ENCODE assay signal across 9 mouse cellular contexts in the genomic region with DNA sequence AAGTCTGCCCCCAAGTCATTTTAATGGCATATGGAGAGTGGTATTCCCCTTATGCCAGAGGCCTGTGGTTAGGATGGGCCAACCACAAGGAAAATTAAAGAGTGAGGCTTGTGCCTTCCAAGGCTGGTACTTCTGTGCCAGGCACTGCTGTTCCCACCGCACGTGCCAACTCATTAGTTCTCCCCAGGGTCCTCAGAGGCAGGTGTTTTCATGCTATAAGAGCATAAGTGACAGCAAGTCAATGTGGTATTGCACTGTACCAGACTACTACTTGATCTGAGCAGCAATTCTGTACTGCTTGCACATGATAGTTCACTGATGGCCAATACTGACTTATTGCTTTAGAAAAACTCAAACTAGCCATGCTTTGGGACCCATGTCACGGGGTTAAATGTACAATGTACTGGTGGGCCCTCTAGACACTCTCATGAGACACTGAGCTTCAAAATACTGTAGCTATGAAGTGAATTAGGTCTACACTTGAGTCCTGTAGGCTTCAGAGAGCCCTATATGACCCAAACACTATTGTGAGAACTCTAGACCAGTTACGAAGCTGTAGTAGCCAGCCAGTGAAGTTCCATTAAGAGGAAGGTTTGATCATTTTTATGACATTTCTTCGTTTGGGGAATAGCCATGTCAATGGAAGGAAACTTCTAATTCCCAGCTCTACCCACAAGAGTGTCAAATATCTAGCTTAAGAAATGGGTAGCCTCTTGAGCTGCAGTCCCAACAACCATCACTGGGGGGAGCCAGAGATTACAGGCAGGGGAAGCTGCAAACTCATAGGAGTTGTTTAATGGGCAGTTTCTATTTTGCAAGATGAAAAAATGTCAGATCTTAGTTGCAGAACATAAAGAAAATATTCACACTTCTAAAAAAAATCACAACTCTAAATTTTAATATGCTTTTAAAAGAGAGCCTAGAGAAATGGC. TPM values are rescaled to one million over a fixed set of nuclear protein-coding genes. Genes with fewer than 3 reads are reported as not detected.
DNase-seq lines count a peak whose midpoint lies in the region; ATAC-seq and TF ChIP-seq lines count a peak whose summit lies in the region.
"Had no signal": no experiment of that assay in that cellular context is flagged by ENCODE, and none has a peak within 500 bp of the region (broad histone marks: within the 10 kb centered on the region; RNA-seq: fewer than 3 reads in every experiment).

No protein-coding gene starts in this region.

- no peaks in the 10 kb centered on the region for H3K27me3 ChIP-seq in lung, postnatal 0 days (replicated peaks; ENCODE audit: insufficient read depth, low read length)

- no peak for ATAC-seq in lung, postnatal 0 days

- H3K36me3 ChIP-seq in lung, postnatal 0 days (ENCODE audit: insufficient read depth, low read length), result no peaks in the 10 kb centered on the region

- H3K9ac ChIP-seq in lung, postnatal 0 days (replicated peaks; ENCODE audit: low read depth), result no peak overlapping the region

- no peaks in the 10 kb centered on the region for H3K9me3 ChIP-seq in lung, postnatal 0 days (ENCODE audit: low read length)

- no peak overlapping the region for H3K27ac ChIP-seq in lung, postnatal 0 days (ENCODE audit: low read length)
- H3K27ac ChIP-seq: macrophage had no signal

- intact Hi-C loops in gastrocnemius, postnatal 14 days (cut with DNase I; ENCODE audit: low total_unique reads), result loop anchor here (5.0 kb wide), 1 partner anchor 402 kb away; no protein-coding TSS in a partner anchor

- H3K4me3 ChIP-seq in lung, postnatal 0 days (ENCODE audit: low read depth, low read length), result no peak overlapping the region

- TF ChIP-seq CTCF in lung, postnatal 0 days (IDR thresholded peaks at IDR 0.05), result peak; percentile 93

- no peak for TF ChIP-seq EP300 in lung, postnatal 0 days (IDR thresholded peaks at IDR 0.05)

- 71% methylated on average over 5 of the region's 5 CpGs for WGBS in lung, postnatal 0 days

- H3K4me1 ChIP-seq in lung, postnatal 0 days (ENCODE audit: insufficient read depth, low read depth, low read length), result no peaks in the 10 kb centered on the region

- H3K4me2 ChIP-seq in lung, postnatal 0 days (replicated peaks; ENCODE audit: low read depth, low read length), result no peak overlapping the region

- DNase-seq in CD8-positive naive resting alpha-beta T cell, adult 2 months (ENCODE audit: low read depth in 2 of 2, low spot score in 2 of 2), result peak; percentile 73 to 84
- peak; percentile 40 for DNase-seq in WW6 (ENCODE audit: low read depth, low spot score)
- DNase-seq in cerebellum, postnatal 4 days (ENCODE audit: low spot score in 2 of 2), result peak; percentile 68 to 89
- peak; percentile 67 for DNase-seq in gastrocnemius, postnatal 14 days
- peak; percentile 88 for DNase-seq in layer of hippocampus, adult 11-12 months (ENCODE audit: low spot score)
- DNase-seq in lung, postnatal 0 days (ENCODE audit: low spot score), result peak; percentile 71
- peak; percentile 97 for DNase-seq in right cerebral cortex, postnatal 4 days
- DNase-seq in yolk sac, embryonic 10.5 days (ENCODE audit: low spot score), result peak; percentile 51

RNA-seq across cellular contexts. Expression of a gene that starts 10.9 kb away (rescaled TPM):
- not detected for total RNA-seq in gastrocnemius, postnatal 14 days (2021)
- polyA plus RNA-seq in lung, postnatal 0 days (2015; fragmentation: Nextera tagmentation; extraction: Ambion mirVana), result not detected in 2 replicates
- polyA plus RNA-seq: macrophage had no signal

RNA-seq across cellular contexts. Expression of a gene that starts 41.0 kb away (rescaled TPM):
- not detected for total RNA-seq in gastrocnemius, postnatal 14 days (2021)
- polyA plus RNA-seq in lung, postnatal 0 days (2015; fragmentation: Nextera tagmentation; extraction: Ambion mirVana), result not detected in 2 replicates
- polyA plus RNA-seq: macrophage had no signal

Comparison
In these comparisons a context has a peak if more than half of its experiments do, and no peak if none do; other contexts are left out.
1. DNase-seq: peak in every context shown above with its lines; median percentile 97 in right cerebral cortex, postnatal 4 days; 88 in layer of hippocampus, adult 11-12 months; 78 in CD8-positive naive resting alpha-beta T cell, adult 2 months; 78 in cerebellum, postnatal 4 days; 71 in lung, postnatal 0 days; 67 in gastrocnemius, postnatal 14 days; 51 in yolk sac, embryonic 10.5 days; 40 in WW6.